Mouse (Mus musculus): ENCODE measurements around the gene Hmx1.

GRCm38 (mm10) chr5:35345084-35345483 lies 43.8 kb upstream of the Hmx1 start:
- TF ChIP-seq CTCF (IDR thresholded peaks at IDR 0.05; ENCODE audit: low read depth) (no peak), EP300 (IDR thresholded peaks at IDR 0.05; ENCODE audit: low read depth) (no peak)
